Mouse (Mus musculus): ENCODE measurements around the gene C1qc. TPM values are rescaled to one million over a fixed set of nuclear protein-coding genes. Genes with fewer than 3 reads are reported as not detected.

The C1qc gene
- polyA plus RNA-seq, 1 experiment from 2014 or later: 16.9 TPM

DNA sequence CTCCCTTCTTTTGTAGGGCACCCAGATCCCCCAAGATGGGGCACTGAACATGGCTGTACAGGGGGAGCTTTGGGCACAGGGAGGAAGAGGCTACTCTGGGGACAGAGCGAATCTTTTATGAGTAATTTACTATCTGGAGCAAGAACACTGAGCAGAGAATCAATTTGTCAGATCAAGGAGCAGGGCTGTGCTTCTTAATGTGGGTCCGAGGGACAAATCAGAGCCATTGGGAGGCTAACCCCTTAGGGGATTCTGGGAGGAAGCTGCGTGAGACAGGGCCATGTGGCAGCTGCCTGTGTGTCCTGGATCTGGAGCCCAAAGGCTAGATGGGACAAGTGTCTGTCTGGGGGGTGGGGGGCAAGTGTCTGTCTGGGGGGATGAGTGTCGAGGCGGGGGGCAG lies 27.3 kb downstream of the C1qc start:
- H3K9ac ChIP-seq (ENCODE audit: low read depth, low read length): no peak overlapping the region
- H3K36me3 ChIP-seq (ENCODE audit: control insufficient read depth, insufficient read depth, low read length): no peaks in the 10 kb centered on the region
- no peak overlapping the region for H3K4me2 ChIP-seq (replicated peaks; ENCODE audit: low read depth, low read length)
- no peaks in the 10 kb centered on the region for H3K9me3 ChIP-seq (ENCODE audit: control insufficient read depth, low read length)
- no peak overlapping the region for H3K27ac ChIP-seq (ENCODE audit: low read depth, low read length)
- no peak overlapping the region for H3K4me3 ChIP-seq (ENCODE audit: low read length)
- 66% methylated on average over 5 of the region's 5 CpGs for WGBS
- peaks cover 6% of the 10 kb centered on the region; the same call in 1 of the 2 replicates for H3K27me3 ChIP-seq (ENCODE audit: control insufficient read depth, insufficient read depth, low read length)
- ATAC-seq (ENCODE audit: low FRiP score, low TSS enrichment): no peak
- peaks cover 17% of the 10 kb centered on the region for H3K4me1 ChIP-seq (ENCODE audit: control insufficient read depth, insufficient read depth, low read length)

DNA sequence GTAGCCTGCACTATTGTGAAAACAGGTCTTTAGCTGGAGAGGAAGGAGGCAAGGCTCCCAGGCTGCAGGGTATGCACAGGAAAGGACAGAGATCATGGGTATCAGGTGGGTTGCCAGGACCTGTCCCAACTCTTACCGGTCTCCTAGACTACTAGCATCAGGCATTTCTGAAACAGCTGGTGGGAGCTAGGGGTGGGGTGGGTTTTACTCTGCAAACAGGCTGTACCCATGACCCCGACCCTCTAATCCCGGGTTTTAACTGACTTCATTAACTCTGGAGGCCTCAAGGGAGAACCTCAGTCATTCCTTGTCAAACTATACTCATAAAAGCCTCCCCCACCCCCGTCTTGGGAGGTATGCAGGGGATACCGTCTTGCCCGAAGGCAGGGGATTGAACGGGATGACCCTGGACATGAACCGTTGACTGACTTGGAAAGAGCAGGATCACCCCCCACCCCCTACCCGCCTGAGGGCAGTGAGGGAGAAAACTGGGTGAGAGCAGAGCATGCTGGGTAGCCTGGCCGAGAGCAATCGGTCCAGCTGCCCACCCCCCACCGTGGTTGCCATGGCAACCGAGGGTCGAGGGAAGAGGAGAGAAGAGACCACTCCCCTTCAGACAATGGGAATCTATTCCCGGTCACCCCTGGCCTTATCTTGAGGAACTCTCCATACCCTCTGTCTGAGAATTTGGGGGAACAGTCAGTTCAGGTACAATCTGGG lies 28.0 kb downstream of the C1qc start:
- Histone ChIP-seq H3K4me3 (ENCODE audit: low read length) (no peak overlapping the region), H3K36me3 (ENCODE audit: control insufficient read depth, insufficient read depth, low read length) (no peaks in the 10 kb centered on the region), H3K27me3 (ENCODE audit: control insufficient read depth, insufficient read depth, low read length) (peaks cover 6% of the 10 kb centered on the region; the same call in 1 of the 2 replicates), H3K4me2 (replicated peaks; ENCODE audit: low read depth, low read length) (no peak overlapping the region), H3K9ac (ENCODE audit: low read depth, low read length) (no peak overlapping the region), H3K27ac (ENCODE audit: low read depth, low read length) (no peak overlapping the region), H3K4me1 (ENCODE audit: control insufficient read depth, insufficient read depth, low read length) (peaks cover 17% of the 10 kb centered on the region), H3K9me3 (ENCODE audit: control insufficient read depth, low read length) (no peaks in the 10 kb centered on the region)
- ATAC-seq (ENCODE audit: low FRiP score, low TSS enrichment): no peak
- WGBS: 7% methylated on average over 15 of the region's 15 CpGs

DNA sequence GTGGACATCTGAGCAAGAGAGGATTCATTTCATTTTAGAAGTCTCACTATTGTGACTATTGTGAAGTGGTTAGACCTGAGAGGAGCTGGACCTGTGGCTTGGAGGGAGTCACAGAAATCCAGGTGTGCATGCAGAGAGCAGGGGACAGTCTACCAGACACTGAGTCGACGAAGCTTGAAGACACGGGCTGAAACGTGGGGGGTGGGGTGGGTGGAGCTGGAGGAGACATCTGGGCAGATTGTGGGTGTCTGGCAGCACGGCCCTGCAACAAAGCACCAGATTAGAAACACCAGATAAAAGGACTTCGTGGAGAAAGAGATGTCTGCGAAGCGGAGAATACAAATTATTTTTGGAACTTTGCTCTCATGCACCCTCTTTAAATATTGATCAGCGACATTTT lies 29.3 kb downstream of the C1qc start:
- no peaks in the 10 kb centered on the region for H3K36me3 ChIP-seq (ENCODE audit: control insufficient read depth, insufficient read depth, low read length)
- H3K9ac ChIP-seq (ENCODE audit: low read depth, low read length): no peak overlapping the region
- H3K4me1 ChIP-seq (ENCODE audit: control insufficient read depth, insufficient read depth, low read length): peaks cover 17% of the 10 kb centered on the region
- no peaks in the 10 kb centered on the region for H3K9me3 ChIP-seq (ENCODE audit: control insufficient read depth, low read length)
- peaks cover 6% of the 10 kb centered on the region; the same call in 1 of the 2 replicates for H3K27me3 ChIP-seq (ENCODE audit: control insufficient read depth, insufficient read depth, low read length)
- no peak overlapping the region for H3K4me3 ChIP-seq (ENCODE audit: low read length)
- no peak overlapping the region for H3K4me2 ChIP-seq (replicated peaks; ENCODE audit: low read depth, low read length)
- H3K27ac ChIP-seq (ENCODE audit: low read depth, low read length): no peak overlapping the region
- no peak for ATAC-seq (ENCODE audit: low FRiP score, low TSS enrichment)
- WGBS: 43% methylated on average over 9 of the region's 9 CpGs

DNA sequence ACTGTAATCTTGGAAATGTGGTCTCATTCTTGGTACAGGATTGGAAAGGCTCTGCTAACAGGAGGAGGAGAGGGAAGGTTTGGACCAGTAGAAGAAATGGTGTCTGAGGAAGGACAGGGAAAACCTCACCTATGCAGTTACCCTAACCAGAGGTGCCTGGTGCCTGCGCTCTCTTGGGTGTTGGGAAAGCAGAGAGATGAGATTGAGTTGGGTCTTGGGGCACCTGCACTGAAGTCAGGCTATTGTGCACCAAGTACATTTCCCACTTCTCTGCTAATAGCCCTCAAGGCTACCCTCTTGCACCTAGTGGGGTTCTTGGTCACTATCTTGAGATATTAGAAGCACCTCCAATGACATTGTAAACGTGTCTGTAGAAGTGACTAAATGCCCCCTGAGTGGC lies 30.5 kb downstream of the C1qc start:
- WGBS: 70% methylated on average over 2 of the region's 2 CpGs
- Histone ChIP-seq H3K27me3 (ENCODE audit: control insufficient read depth, insufficient read depth, low read length) (peaks cover 6% of the 10 kb centered on the region; the same call in 1 of the 2 replicates), H3K4me3 (ENCODE audit: low read length) (no peak overlapping the region), H3K9me3 (ENCODE audit: control insufficient read depth, low read length) (no peaks in the 10 kb centered on the region), H3K4me1 (ENCODE audit: control insufficient read depth, insufficient read depth, low read length) (peaks cover 14% of the 10 kb centered on the region), H3K9ac (ENCODE audit: low read depth, low read length) (no peak overlapping the region), H3K4me2 (replicated peaks; ENCODE audit: low read depth, low read length) (no peak overlapping the region), H3K27ac (ENCODE audit: low read depth, low read length) (no peak overlapping the region), H3K36me3 (ENCODE audit: control insufficient read depth, insufficient read depth, low read length) (no peaks in the 10 kb centered on the region)
- no peak for ATAC-seq (ENCODE audit: low FRiP score, low TSS enrichment)

DNA sequence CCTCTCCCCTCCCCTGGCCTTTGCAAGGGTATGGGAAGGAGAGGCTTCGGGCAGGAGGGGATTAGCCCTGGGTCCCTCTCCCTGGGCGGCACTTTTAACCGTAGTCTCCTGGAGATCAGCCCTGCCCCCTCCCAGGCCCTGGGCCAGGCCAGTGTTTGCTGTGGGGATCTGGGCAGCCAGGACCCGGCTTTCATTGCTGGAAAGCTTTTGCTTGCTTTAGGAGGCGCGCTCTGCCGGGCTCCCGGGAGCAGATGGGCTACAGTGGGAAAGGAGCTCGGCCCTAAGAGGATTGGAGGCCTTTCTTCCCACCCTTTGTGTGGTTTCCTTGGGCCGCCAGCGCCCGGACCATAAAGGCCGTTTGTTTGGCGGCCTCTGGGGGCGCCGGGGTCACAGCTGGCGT lies 31.1 kb downstream of the C1qc start:
- 13% methylated on average over 17 of the region's 17 CpGs for WGBS
- Histone ChIP-seq H3K4me3 (ENCODE audit: low read length) (no peak overlapping the region), H3K4me2 (replicated peaks; ENCODE audit: low read depth, low read length) (no peak overlapping the region), H3K27ac (ENCODE audit: low read depth, low read length) (no peak overlapping the region), H3K4me1 (ENCODE audit: control insufficient read depth, insufficient read depth, low read length) (peaks cover 14% of the 10 kb centered on the region), H3K9me3 (ENCODE audit: control insufficient read depth, low read length) (no peaks in the 10 kb centered on the region), H3K27me3 (ENCODE audit: control insufficient read depth, insufficient read depth, low read length) (peaks cover 6% of the 10 kb centered on the region; the same call in 1 of the 2 replicates), H3K9ac (ENCODE audit: low read depth, low read length) (peak overlapping the region; percentile 31; the same call in 1 of the 2 replicates), H3K36me3 (ENCODE audit: control insufficient read depth, insufficient read depth, low read length) (no peaks in the 10 kb centered on the region)
- no peak for ATAC-seq (ENCODE audit: low FRiP score, low TSS enrichment)

DNA sequence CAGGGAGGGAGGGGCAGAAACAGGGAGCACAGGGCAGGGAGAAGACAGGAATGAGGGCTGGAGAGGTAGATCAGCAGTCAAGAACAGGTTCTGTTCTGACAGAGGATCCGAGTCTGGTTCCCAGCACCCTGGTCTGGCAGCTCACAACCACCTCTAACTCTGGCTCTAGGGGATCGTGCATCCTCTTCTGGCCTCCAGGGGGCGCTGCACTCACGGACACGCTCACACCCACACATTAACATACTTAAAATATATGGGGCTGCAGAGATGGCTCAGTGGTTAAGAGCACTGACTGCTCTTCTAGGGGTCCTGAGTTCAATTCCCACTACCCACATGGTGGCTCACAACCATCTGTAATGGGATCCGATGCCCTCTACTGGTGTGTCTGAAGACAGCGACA lies 32.8 kb downstream of the C1qc start:
- no peaks in the 10 kb centered on the region for H3K36me3 ChIP-seq (ENCODE audit: control insufficient read depth, insufficient read depth, low read length)
- no peak for ATAC-seq (ENCODE audit: low FRiP score, low TSS enrichment)
- H3K9me3 ChIP-seq (ENCODE audit: control insufficient read depth, low read length): no peaks in the 10 kb centered on the region
- peaks cover 6% of the 10 kb centered on the region; the same call in 1 of the 2 replicates for H3K27me3 ChIP-seq (ENCODE audit: control insufficient read depth, insufficient read depth, low read length)
- no peak overlapping the region for H3K4me3 ChIP-seq (ENCODE audit: low read length)
- H3K4me1 ChIP-seq (ENCODE audit: control insufficient read depth, insufficient read depth, low read length): peaks cover 10% of the 10 kb centered on the region
- no peak overlapping the region for H3K27ac ChIP-seq (ENCODE audit: low read depth, low read length)
- H3K9ac ChIP-seq (ENCODE audit: low read depth, low read length): no peak overlapping the region
- no peak overlapping the region for H3K4me2 ChIP-seq (replicated peaks; ENCODE audit: low read depth, low read length)
- WGBS: 83% methylated on average over 7 of the region's 7 CpGs

DNA sequence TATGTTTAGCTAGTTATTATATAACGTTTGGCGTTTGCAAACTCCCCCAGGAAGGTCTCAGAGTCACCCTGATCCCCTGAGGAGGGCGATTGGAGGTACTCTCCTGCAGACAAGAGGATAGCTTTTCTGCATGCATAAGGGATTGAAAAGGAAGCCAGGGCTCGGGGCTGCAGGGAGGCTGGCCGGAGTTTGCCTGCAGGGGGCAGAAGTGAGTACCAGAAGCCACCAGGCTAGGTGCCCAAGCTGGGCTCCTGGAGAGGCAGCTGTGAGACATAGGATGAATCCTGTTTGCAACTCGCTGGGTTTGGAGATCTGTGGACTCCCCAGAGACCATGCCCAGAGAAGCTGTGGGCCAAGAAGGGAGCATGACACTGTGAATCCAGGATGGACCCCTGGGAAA lies 37.8 kb downstream of the C1qc start:
- no peak overlapping the region for H3K4me3 ChIP-seq (ENCODE audit: low read length)
- H3K27ac ChIP-seq (ENCODE audit: low read depth, low read length): no peak overlapping the region
- no peaks in the 10 kb centered on the region for H3K36me3 ChIP-seq (ENCODE audit: control insufficient read depth, insufficient read depth, low read length)
- ATAC-seq (ENCODE audit: low FRiP score, low TSS enrichment): no peak
- WGBS: 39% methylated on average over 6 of the region's 6 CpGs
- H3K27me3 ChIP-seq (ENCODE audit: control insufficient read depth, insufficient read depth, low read length): no peaks in the 10 kb centered on the region
- no peaks in the 10 kb centered on the region for H3K4me1 ChIP-seq (ENCODE audit: control insufficient read depth, insufficient read depth, low read length)
- H3K9me3 ChIP-seq (ENCODE audit: control insufficient read depth, low read length): no peaks in the 10 kb centered on the region
- no peak overlapping the region for H3K4me2 ChIP-seq (replicated peaks; ENCODE audit: low read depth, low read length)
- no peak overlapping the region for H3K9ac ChIP-seq (ENCODE audit: low read depth, low read length)

DNA sequence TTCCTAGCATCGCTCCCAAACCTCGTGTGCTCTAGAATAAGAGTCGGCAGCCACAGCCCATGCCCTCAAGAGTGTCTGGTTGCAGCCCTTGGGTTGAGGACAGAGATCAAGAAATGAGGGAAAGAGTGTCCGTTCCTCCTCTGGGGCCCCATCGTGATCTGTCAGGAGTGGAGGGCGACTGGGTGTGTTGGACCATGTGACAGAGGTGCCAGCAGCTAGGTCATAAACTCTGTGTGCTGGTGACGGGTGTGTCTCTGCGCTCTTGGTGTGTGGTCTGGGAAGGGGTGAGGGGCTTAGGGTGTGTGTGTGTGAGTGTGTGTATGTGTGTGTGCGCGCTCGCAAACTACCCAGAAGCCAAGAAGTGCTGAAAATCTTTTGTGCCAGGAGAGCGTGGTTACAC lies 39.9 kb downstream of the C1qc start:
- no peak overlapping the region for H3K27ac ChIP-seq (ENCODE audit: low read depth, low read length)
- H3K9ac ChIP-seq (ENCODE audit: low read depth, low read length): no peak overlapping the region
- H3K4me1 ChIP-seq (ENCODE audit: control insufficient read depth, insufficient read depth, low read length): no peaks in the 10 kb centered on the region
- no peaks in the 10 kb centered on the region for H3K9me3 ChIP-seq (ENCODE audit: control insufficient read depth, low read length)
- WGBS: 47% methylated on average over 12 of the region's 12 CpGs
- no peaks in the 10 kb centered on the region for H3K36me3 ChIP-seq (ENCODE audit: control insufficient read depth, insufficient read depth, low read length)
- ATAC-seq (ENCODE audit: low FRiP score, low TSS enrichment): no peak
- H3K4me2 ChIP-seq (replicated peaks; ENCODE audit: low read depth, low read length): no peak overlapping the region
- no peak overlapping the region for H3K4me3 ChIP-seq (ENCODE audit: low read length)
- no peaks in the 10 kb centered on the region for H3K27me3 ChIP-seq (ENCODE audit: control insufficient read depth, insufficient read depth, low read length)

DNA sequence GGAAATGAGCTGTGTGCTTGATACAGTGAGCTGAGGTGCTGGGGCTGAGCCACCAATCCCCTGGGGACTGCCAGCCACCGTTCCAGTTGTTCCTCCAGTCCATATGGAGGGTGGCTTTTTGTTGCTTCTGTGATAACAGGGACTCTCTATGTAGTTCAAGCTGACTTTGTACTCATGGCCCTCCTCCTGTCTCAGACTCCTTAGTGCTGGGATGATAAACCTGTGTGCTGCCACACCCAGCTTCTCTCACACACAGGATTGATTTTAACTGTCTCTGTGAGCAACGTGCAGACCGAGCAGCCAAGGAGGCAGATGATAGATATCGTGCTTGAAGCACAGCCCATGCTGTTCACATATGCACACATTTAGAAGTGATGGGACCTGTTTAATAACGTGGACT lies 40.7 kb downstream of the C1qc start:
- Histone ChIP-seq H3K9ac (ENCODE audit: low read depth, low read length) (no peak overlapping the region), H3K9me3 (ENCODE audit: control insufficient read depth, low read length) (no peaks in the 10 kb centered on the region), H3K36me3 (ENCODE audit: control insufficient read depth, insufficient read depth, low read length) (no peaks in the 10 kb centered on the region), H3K27me3 (ENCODE audit: control insufficient read depth, insufficient read depth, low read length) (no peaks in the 10 kb centered on the region), H3K4me3 (ENCODE audit: low read length) (no peak overlapping the region), H3K4me1 (ENCODE audit: control insufficient read depth, insufficient read depth, low read length) (no peaks in the 10 kb centered on the region), H3K27ac (ENCODE audit: low read depth, low read length) (no peak overlapping the region), H3K4me2 (replicated peaks; ENCODE audit: low read depth, low read length) (no peak overlapping the region)
- 63% methylated on average over 5 of the region's 5 CpGs for WGBS
- ATAC-seq (ENCODE audit: low FRiP score, low TSS enrichment): no peak

Measured in kidney, embryonic 14.5 days (tissue).